ENCODE assay signal across 8 mouse cellular contexts in genomic region chr11:88098021-88098729, GRCm38 (mm10). TPM values are rescaled to one million over a fixed set of nuclear protein-coding genes. Genes with fewer than 3 reads are reported as not detected.
DNase-seq lines count a peak whose midpoint lies in the region; ATAC-seq and TF ChIP-seq lines count a peak whose summit lies in the region.

TSS of gene Cuedc1 (plus strand) at chr11:88098058.

- no peak for DNase-seq in cerebellum, adult 2 months
- no peak for DNase-seq in cerebellum, adult 18-20 months
- DNase-seq in Patski (ENCODE audit: low read depth, low spot score), result no peak
- DNase-seq in gastrocnemius, adult 2 months, result peak; percentile 32
- no peak for DNase-seq in hindbrain, postnatal 0 days (ENCODE audit: low spot score)
- no peak for DNase-seq in midbrain, embryonic 11.5 days (ENCODE audit: low spot score, missing footprints)
- DNase-seq in retina, embryonic 14.5 days (ENCODE audit: low spot score), result no peak
- no peak for DNase-seq in right cerebral cortex, postnatal 10 days (ENCODE audit: low spot score in 2 of 2)

- no peak for ATAC-seq in Patski
- no peak for ATAC-seq in hindbrain, postnatal 0 days
- no peak for ATAC-seq in midbrain, embryonic 11.5 days (ENCODE audit: low FRiP score)

- CTCF ChIA-PET in Patski (lab: Charles Lee), result no interaction called here

- TF ChIP-seq POLR2A in cerebellum, adult 2 months (IDR thresholded peaks at IDR 0.05; ENCODE audit: borderline replicate concordance, insufficient read depth, low read length), result no peak

- H3K4me2 ChIP-seq in hindbrain, postnatal 0 days (ENCODE audit: low read depth, low read length), result peak within 1 kb of the TSS; percentile 82
- H3K4me2 ChIP-seq in midbrain, embryonic 11.5 days, result peak within 1 kb of the TSS; percentile 79

- peak within 1 kb of the TSS; percentile 86 for H3K4me3 ChIP-seq in cerebellum, adult 2 months (replicated peaks; ENCODE audit: insufficient read depth, low read depth, low read length)
- H3K4me3 ChIP-seq in gastrocnemius, adult 2 months, result peak within 1 kb of the TSS; percentile 95
- peak within 1 kb of the TSS; percentile 87 for H3K4me3 ChIP-seq in hindbrain, postnatal 0 days (ENCODE audit: low read length)
- H3K4me3 ChIP-seq in midbrain, embryonic 11.5 days (ENCODE audit: low read depth, low read length), result peak within 1 kb of the TSS; percentile 82

- in situ Hi-C loops in Patski (cut with MboI; ENCODE audit: low pct_unique_long_range_greater_than_20kb), result loop anchor here (5.0 kb wide), 1 partner anchor 64 kb away; no protein-coding TSS in a partner anchor

- POLR2A ChIA-PET in Patski (lab: Charles Lee), result interaction anchor here (1.2 to 2.3 kb wide), 3 partner anchors 8 to 85 kb away, joined by 3 to 11 read pairs (median 10); no protein-coding TSS in a partner anchor

- peak within 1 kb of the TSS; percentile 74; the same call in 1 of the 2 replicates for H3K27ac ChIP-seq in cerebellum, adult 2 months (ENCODE audit: insufficient read depth, low read length)
- H3K27ac ChIP-seq in gastrocnemius, adult 2 months, result peak within 1 kb of the TSS; percentile 99
- H3K27ac ChIP-seq in hindbrain, postnatal 0 days, result peak within 1 kb of the TSS; percentile 95
- peak within 1 kb of the TSS; percentile 92 for H3K27ac ChIP-seq in midbrain, embryonic 11.5 days (ENCODE audit: low read depth, low read length)

- no peaks in the 10 kb centered on the region for H3K9me3 ChIP-seq in hindbrain, postnatal 0 days (ENCODE audit: low read length)
- H3K9me3 ChIP-seq in midbrain, embryonic 11.5 days (ENCODE audit: control insufficient read depth, low read length), result no peaks in the 10 kb centered on the region

- intact Hi-C loops in gastrocnemius, adult 2 months (cut with DNase I), result loop anchor here (2.0 kb wide), 1 partner anchor 29 kb away; the partner anchor contains the start of gene Vezf1

- H3K4me1 ChIP-seq in cerebellum, adult 2 months (ENCODE audit: control insufficient read depth, insufficient read depth, low read length), result no peaks in the 10 kb centered on the region
- peaks cover 17% of the 10 kb centered on the region for H3K4me1 ChIP-seq in hindbrain, postnatal 0 days (ENCODE audit: insufficient read depth, low read length)
- peaks cover 32% of the 10 kb centered on the region for H3K4me1 ChIP-seq in midbrain, embryonic 11.5 days (ENCODE audit: control insufficient read depth, insufficient read depth, low read length)

- 52% methylated on average over 17 of the region's 17 CpGs for WGBS in cerebellum, adult 2 months
- 24% methylated on average over 17 of the region's 17 CpGs for WGBS in hindbrain, postnatal 0 days
- WGBS in midbrain, embryonic 11.5 days, result 22% methylated on average over 17 of the region's 17 CpGs

- peak within 1 kb of the TSS; percentile 97 for H3K9ac ChIP-seq in hindbrain, postnatal 0 days (replicated peaks; ENCODE audit: low read length)
- peak within 1 kb of the TSS; percentile 98 for H3K9ac ChIP-seq in midbrain, embryonic 11.5 days (ENCODE audit: low read length)

- H3K27me3 ChIP-seq in cerebellum, adult 2 months (ENCODE audit: control insufficient read depth, insufficient read depth, low read length), result no peaks in the 10 kb centered on the region
- no peaks in the 10 kb centered on the region for H3K27me3 ChIP-seq in Patski
- H3K27me3 ChIP-seq in hindbrain, postnatal 0 days (ENCODE audit: insufficient read depth, low read length), result no peaks in the 10 kb centered on the region
- no peaks in the 10 kb centered on the region for H3K27me3 ChIP-seq in midbrain, embryonic 11.5 days (ENCODE audit: control insufficient read depth, insufficient read depth, low read length)

- H3K36me3 ChIP-seq in hindbrain, postnatal 0 days (ENCODE audit: insufficient read depth, low read length), result no peaks in the 10 kb centered on the region
- H3K36me3 ChIP-seq in midbrain, embryonic 11.5 days (ENCODE audit: control insufficient read depth, insufficient read depth, low read length), result no peaks in the 10 kb centered on the region

- TF ChIP-seq CTCF in cerebellum, adult 2 months (IDR thresholded peaks at IDR 0.05; ENCODE audit: borderline replicate concordance, insufficient read depth, low read depth, low read length), result no peak
- no peak for TF ChIP-seq CTCF in Patski (IDR thresholded peaks at IDR 0.05)
- TF ChIP-seq CTCF in gastrocnemius, adult 2 months (IDR thresholded peaks at IDR 0.05), result no peak
- TF ChIP-seq CTCF in hindbrain, postnatal 0 days (IDR thresholded peaks at IDR 0.05; ENCODE audit: low read depth), result no peak

RNA-seq across cellular contexts. Expression of gene Cuedc1, which starts in this region (rescaled TPM):
- 41.6 and 42.0 TPM in 2 replicates for polyA plus RNA-seq in cerebellum, adult 2 months (2012; rRNA removed)
- 42.0 TPM for polyA plus RNA-seq in Patski (2021)
- total RNA-seq in gastrocnemius, adult 2 months (2021), result 100 to 1,000 TPM; 101 to 127 TPM
- 33.6 and 44.6 TPM in 2 replicates for total RNA-seq in hindbrain, postnatal 0 days (2014; rRNA removed)
- 35.8 and 40.9 TPM in 2 replicates for polyA plus RNA-seq in hindbrain, postnatal 0 days (2015; fragmentation: Nextera tagmentation; extraction: Ambion mirVana)
- 16.5 and 17.0 TPM in 2 replicates for polyA plus RNA-seq in midbrain, embryonic 11.5 days (2014; fragmentation: Nextera tagmentation; extraction: Ambion mirVana)
